Mouse (Mus musculus): ENCODE measurements at regions not wholly inside any gene's neighbourhood (a gene's known extent, or its start where the extent isn't known, plus 50 kb on each side); places are given as distances from the start of the nearest gene placed in this dataset.

GRCm38 (mm10) chr14:98789794-98790193, 204.3 kb downstream of the Rpl36a-ps1 start:
- no peak for TF ChIP-seq CTCF (IDR thresholded peaks at IDR 0.05)
- TF ChIP-seq EP300 (IDR thresholded peaks at IDR 0.05), result no peak

All from lung, postnatal 0 days (tissue).